Mouse (Mus musculus): ENCODE results near the gene Stub1. TPM values are rescaled to one million over a fixed set of nuclear protein-coding genes. Genes with fewer than 3 reads are reported as not detected.

Gene Stub1
- total RNA-seq, 2 experiments from 2014 or later: 160 to 166 TPM

Small RNAs within 50 kb of the gene (microRNA-seq; reads per million reads assigned to microRNA genes)
- gene Mir3082: 2.7 to 3.2 reads per million in 2 experiments
- 1.6 to 3.4 reads per million in 2 experiments for gene Mir6966

Other genes starting within 250 kb of the Stub1 start
- gene Gng13, start 116.2 kb downstream of the Stub1 start, total RNA-seq (2021): 100 to 1,000 TPM; 125 to 154 TPM
- 1 to 10 TPM; 1.9 to 4.3 TPM for gene Chtf18, start 106.0 kb downstream of the Stub1 start, total RNA-seq (2021)
- gene Rpusd1, start 105.7 kb downstream of the Stub1 start, total RNA-seq (2021): 10 to 100 TPM; 34.2 to 35.5 TPM
- gene Mslnl, start 97.4 kb downstream of the Stub1 start, total RNA-seq (2021): not detected
- gene Msln, start 79.0 kb downstream of the Stub1 start, total RNA-seq (2021): 1 to 10 TPM; 6.2 to 6.5 TPM
- 10 to 100 TPM; 28.8 to 32.8 TPM for gene Narfl, start 59.6 kb downstream of the Stub1 start, total RNA-seq (2021)
- gene Haghl, start 47.7 kb downstream of the Stub1 start, total RNA-seq (2021): 100 to 1,000 TPM; 127 to 140 TPM
- gene Ccdc78, start 46.8 kb downstream of the Stub1 start, total RNA-seq (2021): not detected
- gene Fam173a, start 40.5 kb downstream of the Stub1 start, total RNA-seq (2021): 10 to 100 TPM; 82.7 to 87.4 TPM
- not detected for gene AC134908.4, start 37.7 kb downstream of the Stub1 start, total RNA-seq (2021)
- gene Metrn, start 36.3 kb downstream of the Stub1 start, total RNA-seq (2021): 10 to 100 TPM; 73.5 to 84.2 TPM
- 100 to 1,000 TPM; 460 to 479 TPM for gene Fbxl16, start 24.3 kb downstream of the Stub1 start, total RNA-seq (2021)
- gene Wdr24, start 9.8 kb downstream of the Stub1 start, total RNA-seq (2021): 10 to 100 TPM; 22.3 to 23.3 TPM
- gene Jmjd8, start 4.5 kb downstream of the Stub1 start, total RNA-seq (2021): 10 to 100 TPM; 59.1 to 59.6 TPM
- gene Rhbdl1, start 3.9 kb upstream of the Stub1 start, total RNA-seq (2021): 10 to 100 TPM; 85.8 to 89.7 TPM
- 10 to 100 TPM; 29.0 to 29.5 TPM for gene Gm20683, start 8.4 kb upstream of the Stub1 start, total RNA-seq (2021)
- gene Rhot2, start 11.4 kb upstream of the Stub1 start, total RNA-seq (2021): 10 to 100 TPM; 81.9 to 84.9 TPM
- gene Wdr90, start 28.1 kb upstream of the Stub1 start, total RNA-seq (2021): 10 to 100 TPM; 34.2 to 37.9 TPM
- gene Mcrip2, start 35.4 kb upstream of the Stub1 start, total RNA-seq (2021): 10 to 100 TPM; 25.5 to 31.6 TPM
- 10 to 100 TPM; 37.6 to 40.3 TPM for gene Mettl26, start 41.7 kb upstream of the Stub1 start, total RNA-seq (2021)
- gene Wfikkn1, start 47.5 kb upstream of the Stub1 start, total RNA-seq (2021): 1 to 10 TPM; 1.1 to 1.8 TPM
- gene Rab40c, start 86.3 kb upstream of the Stub1 start, total RNA-seq (2021): 10 to 100 TPM; 53.7 to 57.3 TPM
- gene Pigq, start 111.5 kb upstream of the Stub1 start, total RNA-seq (2021): 100 to 1,000 TPM; 138 to 145 TPM
- gene Nhlrc4, start 111.6 kb upstream of the Stub1 start, total RNA-seq (2021): not detected
- gene A930017K11Rik, start 119.2 kb upstream of the Stub1 start, total RNA-seq (2021): under 1 TPM in 1 of 2 experiments, not detected in 1; 0.13 TPM
- 10 to 100 TPM; 46.5 to 50.0 TPM for gene Capn15, start 152.4 kb upstream of the Stub1 start, total RNA-seq (2021)
- gene Rab11fip3, start 236.2 kb upstream of the Stub1 start, total RNA-seq (2021): 10 to 100 TPM; 80.5 to 85.2 TPM